Mouse (Mus musculus) ES-E14 (cell line): ENCODE results near the gene Tspan31.

Experiments used
- HCFC1 ChIP-seq: IDR thresholded peaks from 2 replicates; pipeline ENCODE4 v1.6.1; 2012; ENCODE audit warnings: low read length, inconsistent platforms, borderline replicate concordance; ENCODE audit not compliant: insufficient read depth
- MAFK ChIP-seq: IDR thresholded peaks from 2 replicates; pipeline ENCODE4 v1.6.1; 2014; ENCODE audit warnings: mild to moderate bottlenecking, low read depth, low read length, inconsistent platforms; ENCODE audit not compliant: insufficient read depth
- ZC3H11A ChIP-seq: IDR thresholded peaks from 2 replicates; pipeline ENCODE4 v1.6.1; 2012; ENCODE audit warnings: low read depth, mild to moderate bottlenecking, inconsistent platforms, low read length, borderline replicate concordance

DNA sequence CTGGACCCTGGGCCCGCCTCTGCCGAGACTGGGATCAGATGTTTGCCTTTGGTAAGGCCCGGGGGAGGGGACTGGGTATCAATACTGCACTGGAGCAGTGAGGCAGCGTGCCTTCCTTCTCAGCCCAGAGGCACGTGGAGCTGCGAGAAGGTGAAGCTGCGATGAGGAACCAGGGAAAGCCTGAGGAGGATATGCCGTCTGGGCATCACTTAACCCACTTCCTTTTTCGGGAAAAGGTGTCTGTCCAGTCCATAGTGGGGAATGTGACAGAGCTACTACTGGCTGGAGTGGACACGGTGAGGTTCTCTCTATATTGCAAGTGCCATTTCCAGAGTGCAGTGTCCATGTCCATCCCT is 20.0 kb downstream of the Tspan31 start:
- TF ChIP-seq HCFC1 (no peak), MAFK (no peak), ZC3H11A (no peak)
